Mouse (Mus musculus): ENCODE results near the gene Mroh2b.

DNA sequence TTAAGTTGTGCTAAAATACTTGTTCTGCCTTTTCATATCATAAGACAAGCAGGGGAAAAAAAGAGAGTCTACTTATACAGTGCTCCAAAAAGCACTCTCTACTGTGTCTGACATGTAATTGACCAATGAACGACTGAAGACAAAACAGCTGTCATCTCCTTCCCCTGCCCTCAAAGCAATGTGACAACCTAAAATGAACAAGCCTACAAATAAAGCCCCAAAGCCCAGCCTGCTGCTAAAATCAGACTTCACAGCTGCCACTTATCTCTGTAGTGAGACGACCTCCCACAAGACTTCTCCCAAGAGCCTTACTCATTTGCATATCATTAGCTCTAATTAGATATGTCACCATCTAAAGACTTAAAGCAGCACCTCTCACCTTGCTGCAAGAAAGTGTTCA lies 104.4 kb downstream of the Mroh2b start:
- TF ChIP-seq CTCF (IDR thresholded peaks at IDR 0.05; ENCODE audit: extremely low read depth, insufficient read depth, low read length): no peak
- no peak for TF ChIP-seq POLR2A (IDR thresholded peaks at IDR 0.05; ENCODE audit: extremely low read depth, insufficient read depth, low read length)

All from cortical plate, adult 2 months (tissue).